Mouse (Mus musculus) CH12.LX (cell line): ENCODE results near the gene Pcp4l1. TPM values are rescaled to one million over a fixed set of nuclear protein-coding genes. Genes with fewer than 3 reads are reported as not detected.
"Not testable (repeated sequence)": the region's sequence is repeated elsewhere in the genome, so short reads cannot be mapped to it uniquely, and the experiment has no call there.

Experiments
- DNase-seq: peaks from one replicate; pipeline ENCODE4 v3.0.0-alpha.2; 2013; ENCODE audit errors: extremely low read depth
- H3K27ac ChIP-seq: 2 replicates; pipeline ENCODE4 v1.5.1; 2012; ENCODE audit warnings: low read depth, mild to moderate bottlenecking, control low read depth, moderate library complexity; ENCODE audit not compliant: insufficient read depth
- H3K27me3 ChIP-seq: replicated peaks from 2 replicates; pipeline ENCODE3; 2012; ENCODE audit warnings: inconsistent platforms
- H3K36me3 ChIP-seq, 2 experiments: replicated peaks in 1 of 2; 2 replicates each; pipeline versions ENCODE3 to v1.6.1; 2012; ENCODE audit warnings: inconsistent platforms in 1 of 2, low read length in 1 of 2, mild to moderate bottlenecking in 1 of 2, mixed read lengths in 1 of 2, moderate library complexity in 1 of 2; ENCODE audit not compliant: control insufficient read depth in 1 of 2, insufficient read depth in 1 of 2
- H3K4me1 ChIP-seq, 2 experiments: 2 replicates each; pipeline ENCODE4 v1.6.1; 2012; ENCODE audit warnings: inconsistent platforms in 1 of 2, moderate library complexity in 1 of 2; ENCODE audit not compliant: insufficient read depth in 2 of 2, control insufficient read depth in 1 of 2
- H3K4me2 ChIP-seq: 2 replicates; pipeline ENCODE4 v1.6.1; 2012; ENCODE audit warnings: low read depth, mild to moderate bottlenecking, control low read depth; ENCODE audit not compliant: poor library complexity, insufficient read depth, severe bottlenecking
- H3K4me3 ChIP-seq, 3 experiments: fragments of 150-350 bp in 1 of 3; sonication (generic) in 1 of 3; replicated peaks in 1 of 3; 2 replicates each; pipeline versions ENCODE3 to v1.5.1; 2011 to 2012; ENCODE audit warnings: low read depth in 2 of 3, low read length in 2 of 3, mild to moderate bottlenecking in 2 of 3, moderate library complexity in 2 of 3, control low read depth in 1 of 3, improper control_type of control experiment in 1 of 3, inconsistent platforms in 1 of 3, mixed read lengths in 1 of 3; ENCODE audit not compliant: poor library complexity in 1 of 3
- H3K79me2 ChIP-seq: replicated peaks from 2 replicates; pipeline ENCODE4 v1.6.1; 2012; ENCODE audit warnings: mild to moderate bottlenecking, moderate library complexity; ENCODE audit not compliant: control insufficient read depth, poor library complexity, insufficient read depth, severe bottlenecking; ENCODE audit errors: extremely low read depth
- H3K9ac ChIP-seq: 2 replicates; pipeline ENCODE4 v1.6.1; 2012; ENCODE audit warnings: low read depth, mild to moderate bottlenecking, control low read depth, moderate library complexity; ENCODE audit not compliant: insufficient read depth
- H3K9me3 ChIP-seq: replicated peaks from 2 replicates; pipeline ENCODE3; 2012; ENCODE audit warnings: low read length, inconsistent platforms, mixed read lengths
- CHD1 ChIP-seq: IDR thresholded peaks from 2 replicates; pipeline ENCODE4 v1.6.1; 2012; ENCODE audit warnings: low read depth, low read length, improper control_type of control experiment, inconsistent platforms
- CTCF ChIP-seq, 2 experiments: IDR thresholded peaks in 1 of 2; conservative IDR thresholded peaks in 1 of 2; 2 replicates each; pipeline ENCODE4 v1.5.1; 2011 to 2012; ENCODE audit warnings: low read depth in 2 of 2, low read length in 2 of 2, improper control_type of control experiment in 1 of 2, inconsistent platforms in 1 of 2, mild to moderate bottlenecking in 1 of 2, moderate library complexity in 1 of 2
- ELF1 ChIP-seq: IDR thresholded peaks from 2 replicates; pipeline ENCODE4 v1.6.1; 2014; ENCODE audit warnings: low read depth, mild to moderate bottlenecking, inconsistent platforms, low read length, improper control_type of control experiment
- EP300 ChIP-seq: IDR thresholded peaks from 2 replicates; pipeline ENCODE4 v1.6.1; 2011; ENCODE audit warnings: low read length, improper control_type of control experiment
- ETS1 ChIP-seq: conservative IDR thresholded peaks from 2 replicates; pipeline ENCODE4 v1.6.1; 2012; ENCODE audit warnings: low read depth, mild to moderate bottlenecking, inconsistent platforms, low read length, improper control_type of control experiment, moderate library complexity
- GABPA ChIP-seq: IDR thresholded peaks from 2 replicates; pipeline ENCODE4 v1.6.1; 2012; ENCODE audit warnings: low read depth, low read length, improper control_type of control experiment, inconsistent platforms; ENCODE audit not compliant: insufficient replicate concordance
- IRF4 ChIP-seq: IDR thresholded peaks from 2 replicates; pipeline ENCODE4 v1.6.1; 2014; ENCODE audit warnings: low read depth, mild to moderate bottlenecking, inconsistent platforms, low read length, improper control_type of control experiment
- KAT2A ChIP-seq: IDR thresholded peaks from 2 replicates; pipeline ENCODE4 v1.6.1; 2012; ENCODE audit warnings: low read length, improper control_type of control experiment, inconsistent platforms; ENCODE audit not compliant: insufficient replicate concordance
- MXI1 ChIP-seq: IDR thresholded peaks from 2 replicates; pipeline ENCODE4 v1.6.1; 2011; ENCODE audit warnings: mild to moderate bottlenecking, low read depth, low read length, improper control_type of control experiment
- NELFE ChIP-seq: IDR thresholded peaks from 2 replicates; pipeline ENCODE4 v1.6.1; 2011; ENCODE audit warnings: low read depth, low read length, improper control_type of control experiment
- NRF1 ChIP-seq: IDR thresholded peaks from 2 replicates; pipeline ENCODE4 v1.6.1; 2014; ENCODE audit warnings: low read depth, mild to moderate bottlenecking, inconsistent platforms, low read length, improper control_type of control experiment, moderate library complexity
- PAX5 ChIP-seq: IDR thresholded peaks from 2 replicates; pipeline ENCODE4 v1.6.1; 2012; ENCODE audit warnings: low read length, inconsistent platforms, mixed read lengths
- POLR2A ChIP-seq: IDR thresholded peaks from 2 replicates; pipeline ENCODE4 v1.6.1; 2011; ENCODE audit warnings: low read depth, mild to moderate bottlenecking, improper control_type of control experiment, low read length
- POLR2AphosphoS2 ChIP-seq: IDR thresholded peaks from 2 replicates; pipeline ENCODE4 v1.6.1; 2011; ENCODE audit warnings: low read depth, low read length, improper control_type of control experiment
- RCOR1 ChIP-seq: conservative IDR thresholded peaks from 2 replicates; pipeline ENCODE4 v1.6.1; 2012; ENCODE audit warnings: low read depth, mild to moderate bottlenecking, inconsistent platforms, low read length, improper control_type of control experiment
- TBP ChIP-seq: conservative IDR thresholded peaks from 2 replicates; pipeline ENCODE4 v1.6.1; 2011; ENCODE audit warnings: low read depth, low read length, improper control_type of control experiment
- UBTF ChIP-seq: IDR thresholded peaks from 2 replicates; pipeline ENCODE4 v1.6.1; 2012; ENCODE audit warnings: low read depth, mild to moderate bottlenecking, inconsistent platforms, low read length, improper control_type of control experiment, moderate library complexity
- USF1 ChIP-seq: IDR thresholded peaks from 2 replicates; pipeline ENCODE4 v1.6.1; 2014; ENCODE audit warnings: low read depth, mild to moderate bottlenecking, inconsistent platforms, low read length, improper control_type of control experiment
- ZC3H11A ChIP-seq: IDR thresholded peaks from 2 replicates; pipeline ENCODE4 v1.6.1; 2012; ENCODE audit warnings: low read depth, mild to moderate bottlenecking, inconsistent platforms, low read length, improper control_type of control experiment
- ZKSCAN1 ChIP-seq: IDR thresholded peaks from 2 replicates; pipeline ENCODE4 v1.6.1; 2012; ENCODE audit warnings: low read depth, inconsistent platforms, low read length, improper control_type of control experiment, borderline replicate concordance
- ZNF384 ChIP-seq: IDR thresholded peaks from 2 replicates; pipeline ENCODE4 v1.6.1; 2012; ENCODE audit warnings: low read depth, low read length, improper control_type of control experiment, inconsistent platforms
- dilution Hi-C: fragments of 300-500 bp; cut with MboI; formaldehyde crosslinking; loops from 2 replicates; pipeline ENCODE4 v1.14.3; 2020; ENCODE audit warnings: low sequenced_read_pairs; ENCODE audit not compliant: extremely low pct_unique_long_range_greater_than_20kb, extremely low pct_ligation_motif_present
- in situ Hi-C: fragments of 300-500 bp; cut with MboI; formaldehyde crosslinking; loops from 3 replicates; pipeline ENCODE4 v1.14.3; 2019; ENCODE audit warnings: low sequenced_read_pairs, low pct_ligation_motif_present, low pct_unique_long_range_greater_than_20kb, mixed read lengths
- polyA plus RNA-seq: library from polyadenylated mRNA; unstranded; fragments of >175 nt; gene quantifications from 2 replicates; pipeline ENCODE4 v1.2.1, GENCODE M21; 2012; ENCODE audit warnings: low read depth; ENCODE audit not compliant: insufficient read length
- total RNA-seq, 2 experiments: library from RNA; depleted of rRNA; stranded (reverse); fragments of 300-350 nt in 1 of 2; fragments of >200 nt in 1 of 2; gene quantifications; 2 replicates each; pipeline ENCODE4 v1.2.3; 2012 to 2014

The Pcp4l1 gene
- not detected in 2 replicates for total RNA-seq (2012; rRNA removed)
- total RNA-seq (2014; rRNA removed) = not detected in 2 replicates
- not detected in 2 replicates for polyA plus RNA-seq

DNA sequence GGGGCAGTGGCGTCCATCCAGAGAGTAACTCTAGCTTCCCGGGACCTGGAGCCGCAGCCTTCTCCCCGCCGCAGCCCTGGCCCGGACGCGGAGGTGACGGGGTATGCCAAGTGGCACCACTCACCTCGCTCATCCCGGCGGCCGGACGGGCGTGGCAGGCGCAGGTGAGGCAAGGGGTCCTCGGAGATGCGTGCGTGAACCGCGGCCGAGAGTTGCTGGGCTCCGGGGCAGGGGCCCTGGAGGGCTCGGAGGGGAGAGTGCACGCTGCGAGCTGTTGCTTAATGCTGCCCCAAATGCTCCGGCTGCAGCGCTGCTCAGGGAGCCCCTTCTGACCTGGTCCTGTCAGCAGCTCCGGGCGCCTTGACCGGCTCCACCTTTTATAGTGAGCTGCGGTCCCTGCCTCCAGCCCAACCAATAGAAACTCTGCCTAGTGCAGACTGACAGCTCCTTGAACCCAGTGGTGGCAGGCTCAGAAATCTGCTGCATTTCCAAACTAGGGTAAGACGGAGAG, at the start of gene Pcp4l1:
Gene Pcp4l1 (minus strand): TSS at position 382 of the 511 bp plus-strand sequence.
- peaks cover 34% of the 10 kb centered on the region for H3K27me3 ChIP-seq
- no peak within 1 kb of the TSS for H3K27ac ChIP-seq
- H3K4me2 ChIP-seq = peak within 1 kb of the TSS; percentile 48
- H3K36me3 ChIP-seq = no peaks in the 10 kb centered on the region
- no peaks in the 10 kb centered on the region for H3K79me2 ChIP-seq
- no peak for TF ChIP-seq UBTF
- TF ChIP-seq POLR2AphosphoS2 = no peak
- TF ChIP-seq CTCF (conservative IDR thresholded peaks at IDR 0.05 in 1 of 2, IDR thresholded peaks at IDR 0.05 in 1 of 2; ENCODE audit: low read depth in 2 of 2, low read length in 2 of 2) = no peak
- H3K4me1 ChIP-seq = no peaks in the 10 kb centered on the region
- in situ Hi-C loops (no loop called here), dilution Hi-C loops (no loop called here)
- H3K9me3 ChIP-seq = no peaks in the 10 kb centered on the region
- no peak within 1 kb of the TSS for H3K9ac ChIP-seq
- no peak for DNase-seq
- H3K4me3 ChIP-seq = peak within 1 kb of the TSS in 1 of 3 experiments; percentile 23

GRCm38 (mm10) chr1:171245353-171245752, 49.3 kb upstream of the Pcp4l1 start:
- Histone ChIP-seq H3K4me2 (no peak overlapping the region), H3K9me3 (no peaks in the 10 kb centered on the region), H3K79me2 (peaks cover 20% of the 10 kb centered on the region), H3K27ac (no peak overlapping the region), H3K27me3 (no peaks in the 10 kb centered on the region), H3K36me3 (peaks cover 39 to 50% of the 10 kb centered on the region in 2 experiments), H3K9ac (no peak overlapping the region), H3K4me1 (peaks cover 11 to 47% of the 10 kb centered on the region in 2 experiments), H3K4me3 (no peak overlapping the region)
- TF ChIP-seq KAT2A (no peak), CHD1 (no peak), EP300 (no peak), NRF1 (no peak), MXI1 (no peak), GABPA (no peak), ETS1 (no peak), USF1 (no peak), ELF1 (no peak), RCOR1 (no peak), IRF4 (no peak), TBP (no peak), POLR2A (no peak), ZC3H11A (no peak), ZNF384 (no peak), UBTF (no peak), ZKSCAN1 (no peak), NELFE (no peak), CTCF (conservative IDR thresholded peaks at IDR 0.05 in 1 of 2, IDR thresholded peaks at IDR 0.05 in 1 of 2; ENCODE audit: low read depth in 2 of 2, low read length in 2 of 2) (no peak), PAX5 (no peak)
- dilution Hi-C loops (no loop called here), in situ Hi-C loops (no loop called here)
- DNase-seq = no peak

DNA sequence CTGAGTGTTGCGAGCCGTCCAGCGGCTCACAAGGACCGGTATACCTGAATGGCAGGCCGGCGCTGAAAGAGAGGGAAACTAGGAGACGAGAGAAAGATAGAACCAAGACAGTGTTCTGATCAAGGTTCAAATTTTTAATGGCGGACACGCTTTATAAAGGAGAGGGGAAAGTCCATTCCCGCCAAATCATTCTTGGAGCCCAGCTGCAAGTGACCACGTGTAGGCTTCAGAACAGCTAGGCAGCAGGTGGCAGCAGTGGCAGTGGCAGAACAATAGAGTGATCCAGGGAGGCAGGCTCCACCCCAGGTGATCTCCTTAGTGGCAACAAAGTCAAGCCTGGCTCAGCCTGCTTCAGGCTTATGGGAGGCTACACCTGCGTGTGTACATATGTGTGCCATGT, 45.9 kb upstream of the Pcp4l1 start:
- dilution Hi-C loops, H3K4me3 ChIP-seq, H3K27me3 ChIP-seq, DNase-seq, H3K9ac ChIP-seq, H3K4me2 ChIP-seq, H3K9me3 ChIP-seq, in situ Hi-C loops, H3K27ac ChIP-seq: not testable (repeated sequence)
- Histone ChIP-seq H3K79me2 (peaks cover 20% of the 10 kb centered on the region), H3K4me1 (peaks cover 0 to 17% of the 10 kb centered on the region in 2 experiments; a peak in 2 of 4 replicates), H3K36me3 (peaks cover 69 to 84% of the 10 kb centered on the region in 2 experiments)
